Mouse (Mus musculus) cerebellum, adult 2 months (tissue): ENCODE data around the gene Gm21748. TPM values are rescaled to one million over a fixed set of nuclear protein-coding genes. Genes with fewer than 3 reads are reported as not detected.
"Not testable (repeated sequence)": the region's sequence is repeated elsewhere in the genome, so short reads cannot be mapped to it uniquely, and the experiment has no call there.

Source experiments
- DNase-seq, 2 experiments: peaks; one replicate each; pipeline ENCODE4 v3.0.0; 2021
- H3K27ac ChIP-seq: fragments of 200-500 bp; 2 replicates; pipeline ENCODE4 v1.5.1; 2012; ENCODE audit warnings: low read length, control low read depth, inconsistent platforms; ENCODE audit not compliant: insufficient read depth
- H3K27me3 ChIP-seq: fragments of 200-500 bp; 2 replicates; pipeline ENCODE4 v1.6.1; 2012; ENCODE audit warnings: inconsistent platforms, mild to moderate bottlenecking, low read length, moderate library complexity; ENCODE audit not compliant: control insufficient read depth, insufficient read depth
- H3K4me1 ChIP-seq: fragments of 200-500 bp; 2 replicates; pipeline ENCODE4 v1.6.1; 2011; ENCODE audit warnings: low read length; ENCODE audit not compliant: control insufficient read depth, insufficient read depth
- H3K4me3 ChIP-seq: fragments of 200-500 bp; replicated peaks from 2 replicates; pipeline ENCODE3; 2011; ENCODE audit warnings: mild to moderate bottlenecking, low read depth, low read length, control low read depth; ENCODE audit not compliant: insufficient read depth
- WGBS: fragments of 180-500 bp; shearing (Covaris S2); methylation state at CpG from one replicate; pipeline ENCODE4 v1.1.7; 2018; 5-methylcytosine and 5-hydroxymethylcytosine counted together
- polyA plus RNA-seq: library from polyadenylated mRNA; depleted of rRNA; stranded (reverse); fragments of >200 nt; gene quantifications from 2 replicates; pipeline ENCODE4 v1.2.3, GENCODE M21; 2012; rRNA removed

The Gm21748 gene
- polyA plus RNA-seq = not detected in 2 replicates

GRCm38 (mm10) chrY:90839077-90839476, at the start of gene Gm21748:
TSS of gene Gm21748 (minus strand) at chrY:90839177.
- DNase-seq, H3K4me1 ChIP-seq, H3K27me3 ChIP-seq, H3K4me3 ChIP-seq, H3K27ac ChIP-seq: not testable (repeated sequence)
- WGBS = no CpG with 5 or more reads among the region's 8 CpGs

Other genes with a start within 250 kb of the Gm21748 start
- gene Gm21860, start 84.4 kb downstream of the Gm21748 start, polyA plus RNA-seq = not detected in 2 replicates
- gene Gm47283, start 54.4 kb downstream of the Gm21748 start, polyA plus RNA-seq = not detected in 2 replicates